Mouse (Mus musculus) ES-Bruce4 (cell line): ENCODE measurements around the gene Sf3a2. TPM values are rescaled to one million over a fixed set of nuclear protein-coding genes. Genes with fewer than 3 reads are reported as not detected.
"Not testable (repeated sequence)": the region's sequence is repeated elsewhere in the genome, so short reads cannot be mapped to it uniquely, and the experiment has no call there.

ENCODE experiments used
- H3K27ac ChIP-seq: 2 replicates; pipeline ENCODE4 v1.5.1; 2012; ENCODE audit warnings: low read length, inconsistent platforms; ENCODE audit not compliant: insufficient read depth
- H3K27me3 ChIP-seq: 2 replicates; pipeline ENCODE4 v1.6.1; 2012; ENCODE audit warnings: mild to moderate bottlenecking, low read length, inconsistent platforms; ENCODE audit not compliant: control insufficient read depth, poor library complexity, insufficient read depth, severe bottlenecking
- H3K36me3 ChIP-seq: 2 replicates; pipeline ENCODE4 v1.6.1; 2012; ENCODE audit warnings: inconsistent platforms, mild to moderate bottlenecking, low read length, moderate library complexity; ENCODE audit not compliant: control insufficient read depth, poor library complexity, insufficient read depth, severe bottlenecking
- H3K4me1 ChIP-seq: one replicate; pipeline ENCODE4 v1.8.1; 2011; ENCODE audit warnings: low read length; ENCODE audit not compliant: control insufficient read depth, insufficient read depth
- H3K4me3 ChIP-seq: 2 replicates; pipeline ENCODE4 v1.5.1; 2011; ENCODE audit warnings: low read depth, mild to moderate bottlenecking, low read length
- H3K9ac ChIP-seq: 2 replicates; pipeline ENCODE4 v1.6.1; 2012; ENCODE audit warnings: low read depth, mild to moderate bottlenecking, inconsistent platforms; ENCODE audit not compliant: poor library complexity, severe bottlenecking
- H3K9me3 ChIP-seq: replicated peaks from 2 replicates; pipeline ENCODE4 v1.6.1; 2012; ENCODE audit warnings: mild to moderate bottlenecking, low read length, inconsistent platforms; ENCODE audit not compliant: control insufficient read depth, poor library complexity, insufficient read depth, severe bottlenecking
- CTCF ChIP-seq: IDR thresholded peaks from one replicate; pipeline ENCODE4 v1.8.1; 2011; ENCODE audit warnings: low read depth, low read length
- EP300 ChIP-seq: IDR thresholded peaks from 2 replicates; pipeline ENCODE4 v1.6.1; 2011; ENCODE audit warnings: low read depth, low read length; ENCODE audit not compliant: insufficient read depth
- POLR2A ChIP-seq: IDR thresholded peaks from one replicate; pipeline ENCODE4 v1.8.1; 2011; ENCODE audit warnings: low read length; ENCODE audit not compliant: insufficient read depth
- polyA plus RNA-seq: library from polyadenylated mRNA; stranded (reverse); fragments of >200 nt; gene quantifications from 2 replicates; pipeline ENCODE4 v1.2.4, GENCODE M21; 2011; ENCODE audit warnings: low read depth; ENCODE audit not compliant: missing spikeins, insufficient read depth, insufficient read length

Sf3a2 gene
- polyA plus RNA-seq, 1 experiment: 90.1 TPM

GRCm38 (mm10) chr10:80814800-80815199, 16.8 kb downstream of the Sf3a2 start:
- H3K27me3 ChIP-seq: no peaks in the 10 kb centered on the region
- H3K27ac ChIP-seq: no peak overlapping the region
- no peak overlapping the region for H3K9ac ChIP-seq
- no peaks in the 10 kb centered on the region for H3K9me3 ChIP-seq
- H3K36me3 ChIP-seq: no peaks in the 10 kb centered on the region
- H3K4me1 ChIP-seq: no peaks in the 10 kb centered on the region
- TF ChIP-seq CTCF (no peak), EP300 (no peak), POLR2A (no peak)
- no peak overlapping the region for H3K4me3 ChIP-seq

GRCm38 (mm10) chr10:80816303-80816702, 18.3 kb downstream of the Sf3a2 start:
- not testable (repeated sequence) for H3K9ac ChIP-seq

GRCm38 (mm10) chr10:80817164-80817563, 19.2 kb downstream of the Sf3a2 start:
- no peak overlapping the region for H3K27ac ChIP-seq
- TF ChIP-seq EP300 (no peak), POLR2A (no peak), CTCF (no peak)
- H3K9ac ChIP-seq: no peak overlapping the region
- no peaks in the 10 kb centered on the region for H3K36me3 ChIP-seq
- no peak overlapping the region for H3K4me3 ChIP-seq
- no peaks in the 10 kb centered on the region for H3K27me3 ChIP-seq
- no peaks in the 10 kb centered on the region for H3K9me3 ChIP-seq
- H3K4me1 ChIP-seq: no peaks in the 10 kb centered on the region

More at GRCm38 (mm10) chr10:80816303-80816702, 18.3 kb downstream of the Sf3a2 start:
- not testable (repeated sequence) for H3K27me3 ChIP-seq, H3K27ac ChIP-seq, H3K4me3 ChIP-seq, H3K4me1 ChIP-seq, H3K36me3 ChIP-seq, H3K9me3 ChIP-seq

DNA sequence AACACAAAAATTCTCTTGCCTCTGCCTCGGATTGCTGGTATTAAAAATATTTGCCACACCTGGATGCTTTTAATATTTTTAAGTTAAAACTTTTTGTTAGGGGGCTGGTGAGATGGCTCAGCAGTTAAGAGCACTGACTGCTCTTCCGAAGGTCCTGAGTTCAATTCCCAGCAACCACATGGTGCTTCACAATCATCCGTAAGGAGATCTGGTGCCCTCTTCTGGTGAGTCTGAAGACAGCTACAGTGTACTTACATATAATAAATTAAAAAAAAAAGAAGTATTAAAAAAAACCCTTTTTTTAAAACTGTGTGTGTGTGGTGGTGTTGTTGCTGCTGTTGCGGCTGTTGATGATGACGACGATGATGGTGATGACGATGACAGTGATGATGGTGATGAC, 20.0 kb downstream of the Sf3a2 start:
- not testable (repeated sequence) for H3K4me1 ChIP-seq, H3K27ac ChIP-seq, H3K4me3 ChIP-seq, H3K27me3 ChIP-seq, H3K9ac ChIP-seq, H3K9me3 ChIP-seq, H3K36me3 ChIP-seq

GRCm38 (mm10) chr10:80818599-80819281, 20.7 kb downstream of the Sf3a2 start:
- Histone ChIP-seq H3K27me3 (no peaks in the 10 kb centered on the region), H3K9ac (no peak overlapping the region), H3K36me3 (no peaks in the 10 kb centered on the region), H3K27ac (no peak overlapping the region), H3K9me3 (no peaks in the 10 kb centered on the region), H3K4me1 (no peaks in the 10 kb centered on the region), H3K4me3 (no peak overlapping the region)
- TF ChIP-seq POLR2A (no peak), EP300 (no peak), CTCF (no peak)

- TF ChIP-seq POLR2A (no peak), CTCF (no peak), EP300 (no peak)
These were observed 21.4 kb downstream of the Sf3a2 start for GRCm38 (mm10) chr10:80819406-80819805.

More at GRCm38 (mm10) chr10:80819406-80819805, 21.4 kb downstream of the Sf3a2 start:
- H3K9me3 ChIP-seq: no peaks in the 10 kb centered on the region
- H3K4me3 ChIP-seq: no peak overlapping the region
- no peaks in the 10 kb centered on the region for H3K27me3 ChIP-seq
- H3K36me3 ChIP-seq: no peaks in the 10 kb centered on the region
- no peak overlapping the region for H3K9ac ChIP-seq
- no peaks in the 10 kb centered on the region for H3K4me1 ChIP-seq
- H3K27ac ChIP-seq: no peak overlapping the region
